ENCODE assay signal across 8 mouse cellular contexts in the genomic region with DNA sequence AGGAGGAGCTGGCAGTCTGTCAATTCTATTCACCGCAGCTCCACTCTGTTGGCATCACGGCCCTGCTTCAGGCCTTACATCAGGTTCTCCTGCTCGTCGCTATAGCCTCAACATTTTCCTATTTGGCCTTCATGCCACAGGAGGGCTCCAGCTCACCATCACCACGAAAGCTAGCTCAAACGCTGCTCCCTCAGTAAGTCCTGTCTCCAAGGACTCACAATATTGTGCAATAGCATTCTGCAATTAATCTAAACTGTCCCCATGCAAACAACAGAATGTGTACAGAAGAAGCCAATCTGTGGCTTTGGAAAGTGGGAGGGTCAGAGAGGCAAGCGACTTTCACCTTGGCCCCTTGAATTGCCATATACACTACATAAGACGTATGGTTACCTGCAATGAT. TPM values are rescaled to one million over a fixed set of nuclear protein-coding genes. Genes with fewer than 3 reads are reported as not detected.
A peak's percentile ranks its signal among the peaks of the same experiment; 100 is the strongest.
DNase-seq lines count a peak whose midpoint lies in the region; ATAC-seq lines count a peak whose summit lies in the region.

No protein-coding gene starts in this region.

- peak; percentile 12 to 38 for DNase-seq in kidney, postnatal 25 days
- no peak for DNase-seq in kidney, postnatal 14 days
- DNase-seq in adrenal gland, postnatal 10 days = peak; percentile 62
- peak; percentile 27 for DNase-seq in cerebellum, adult 8-10 months
- DNase-seq in lung, adult 18-20 months = peak; percentile 20 to 63
- DNase-seq in thymus, postnatal 14 days = no peak

- ATAC-seq in megakaryocyte, adult 5-6 weeks (ENCODE audit: poor library complexity, severe bottlenecking) = no peak
- no peak for ATAC-seq in inflammation-experienced regulatory T-cells, adult 6 months

RNA-seq across cellular contexts. Expression of a gene that starts 27.8 kb away (rescaled TPM):
- 10 to 100 TPM; 29.4 to 57.0 TPM for total RNA-seq in adrenal gland, postnatal 10 days (2021)
- 50.1 TPM in 2 replicates for total RNA-seq in megakaryocyte, adult 5-6 weeks (2015)
- 88.1 and 100 TPM in 2 replicates for total RNA-seq in megakaryocyte, adult 5-6 weeks (2017)
- 10 to 100 TPM; 54.9 to 71.7 (median 56.8) TPM for polyA plus RNA-seq in inflammation-experienced regulatory T-cells, adult 6 months (2017; shearing (Covaris generic))

Comparison
In these comparisons a context has a peak if more than half of its experiments do, and no peak if none do; other contexts are left out.
1. DNase-seq: peak in kidney, postnatal 25 days (2 of 2), adrenal gland, postnatal 10 days (single experiment), cerebellum, adult 8-10 months (single experiment) and lung, adult 18-20 months (2 of 2); none in kidney, postnatal 14 days (single experiment) and thymus, postnatal 14 days (single experiment).